Mouse (Mus musculus) heart, embryonic 14.5 days (tissue): ENCODE data around the gene Supv3l1. TPM values are rescaled to one million over a fixed set of nuclear protein-coding genes. Genes with fewer than 3 reads are reported as not detected.
A peak's percentile ranks its signal among the peaks of the same experiment; 100 is the strongest.
"Not testable (repeated sequence)": the region's sequence is repeated elsewhere in the genome, so short reads cannot be mapped to it uniquely, and the experiment has no call there.

Experiments used
- ATAC-seq: fragments of 200-750 bp; cut with Nextera tagmentation; 2 replicates; pipeline ENCODE4 v1.8.0; 2017; ENCODE audit warnings: low read depth, moderate TSS enrichment; ENCODE audit not compliant: insufficient number of reproducible peaks, insufficient read depth, low FRiP score
- H3K27ac ChIP-seq, 2 experiments: fragments of 200-500 bp in 1 of 2; fragments of 300-500 bp in 1 of 2; sonication (generic) in 1 of 2; replicated peaks in 1 of 2; 2 replicates each; pipeline ENCODE4 v1.5.1; 2012 to 2014; ENCODE audit warnings: low read depth in 2 of 2, low read length in 2 of 2, control low read depth in 1 of 2, mild to moderate bottlenecking in 1 of 2, mixed read lengths in 1 of 2; ENCODE audit not compliant: control insufficient read depth in 1 of 2, insufficient read depth in 1 of 2
- H3K27me3 ChIP-seq: fragments of 300-500 bp; sonication (generic); 2 replicates; pipeline ENCODE4 v1.6.1; 2014; ENCODE audit warnings: mild to moderate bottlenecking, low read length, control low read depth; ENCODE audit not compliant: control insufficient read depth, insufficient read depth
- H3K36me3 ChIP-seq: fragments of 300-500 bp; sonication (generic); 2 replicates; pipeline ENCODE4 v1.6.1; 2014; ENCODE audit warnings: mild to moderate bottlenecking, control low read depth, low read length, mixed read lengths; ENCODE audit not compliant: control insufficient read depth, insufficient read depth
- H3K4me1 ChIP-seq, 2 experiments: fragments of 200-500 bp in 1 of 2; fragments of 300-500 bp in 1 of 2; sonication (generic) in 1 of 2; 2 replicates each; pipeline ENCODE4 v1.6.1; 2012 to 2014; ENCODE audit warnings: low read length in 2 of 2, control low read depth in 1 of 2, mixed read lengths in 1 of 2; ENCODE audit not compliant: control insufficient read depth in 2 of 2, insufficient read depth in 2 of 2
- H3K4me2 ChIP-seq: fragments of 300-500 bp; sonication (generic); 2 replicates; pipeline ENCODE4 v1.6.1; 2014; ENCODE audit warnings: mild to moderate bottlenecking, low read length
- H3K4me3 ChIP-seq, 2 experiments: fragments of 200-500 bp in 1 of 2; fragments of 300-500 bp in 1 of 2; sonication (generic) in 1 of 2; 2 replicates each; pipeline ENCODE4 v1.5.1; 2012 to 2014; ENCODE audit warnings: low read length in 2 of 2, mild to moderate bottlenecking in 2 of 2, control low read depth in 1 of 2, low read depth in 1 of 2, moderate library complexity in 1 of 2; ENCODE audit not compliant: control insufficient read depth in 1 of 2, insufficient read depth in 1 of 2
- H3K9ac ChIP-seq: fragments of 300-500 bp; sonication (generic); 2 replicates; pipeline ENCODE4 v1.6.1; 2014; ENCODE audit warnings: mild to moderate bottlenecking, low read length
- H3K9me3 ChIP-seq: fragments of 300-500 bp; sonication (generic); 2 replicates; pipeline ENCODE4 v1.6.1; 2016; ENCODE audit warnings: low read length, control low read depth; ENCODE audit not compliant: control insufficient read depth
- WGBS: fragments of 180-500 bp; shearing (Covaris S2); extraction: QIAGEN DNeasy Blood & Tissue Kit; methylation state at CpG from one replicate; pipeline ENCODE4 v1.1.7; 2014; 5-methylcytosine and 5-hydroxymethylcytosine counted together
- polyA plus RNA-seq: library from polyadenylated mRNA; unstranded; fragments of >200 nt; fragmentation: Nextera tagmentation; extraction: Ambion mirVana; gene quantifications from 2 replicates; pipeline ENCODE4 v1.2.1, GENCODE M21; 2014

Gene Supv3l1
- polyA plus RNA-seq, 1 experiment from 2014 or later: 29.2 TPM

DNA sequence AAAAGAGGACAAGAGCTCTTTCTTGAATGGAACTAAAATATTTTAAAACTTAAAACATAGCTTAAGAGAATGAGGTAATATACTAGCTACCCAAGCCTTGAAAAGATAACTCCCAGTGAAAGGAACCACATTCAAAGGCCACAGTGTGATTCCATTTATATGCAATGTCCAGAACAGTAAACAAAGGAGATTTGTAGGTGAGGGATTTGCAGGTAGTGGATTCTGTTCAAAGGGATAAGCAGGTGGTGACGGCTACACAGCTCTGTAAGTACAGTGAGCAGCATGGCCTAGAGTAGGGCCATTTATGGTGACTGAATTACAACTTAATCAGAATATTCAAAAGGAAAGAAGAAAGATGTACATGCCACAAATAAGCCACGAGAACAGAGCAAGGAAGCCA lies 27.4 kb upstream of the Supv3l1 start:
- H3K27me3 ChIP-seq: no peaks in the 10 kb centered on the region
- H3K27ac ChIP-seq: no peak overlapping the region
- no peak for ATAC-seq
- no peak overlapping the region for H3K9ac ChIP-seq
- H3K4me1 ChIP-seq: no peaks in the 10 kb centered on the region
- H3K4me2 ChIP-seq: no peak overlapping the region
- no peaks in the 10 kb centered on the region for H3K9me3 ChIP-seq
- 64% methylated on average over 2 of the region's 2 CpGs for WGBS
- H3K36me3 ChIP-seq: peaks cover 16% of the 10 kb centered on the region
- no peak overlapping the region for H3K4me3 ChIP-seq

DNA sequence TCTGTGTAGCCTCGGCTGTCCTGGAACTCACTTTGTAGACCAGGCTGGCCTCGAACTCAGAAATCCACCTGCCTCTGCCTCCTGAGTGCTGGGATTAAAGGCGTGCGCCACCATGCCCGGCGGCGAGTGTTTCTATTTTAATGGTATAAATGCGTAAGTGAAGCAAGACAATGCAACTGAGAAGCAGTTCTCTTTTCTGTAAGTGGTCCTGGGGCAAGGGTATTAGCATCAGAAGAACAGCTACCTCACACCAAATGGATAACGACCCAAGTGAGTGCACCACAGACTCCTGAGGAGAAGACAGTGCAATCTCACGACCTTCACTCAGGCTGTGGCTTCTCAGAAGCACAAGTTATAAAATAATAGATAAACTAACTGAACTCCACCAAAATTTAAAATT lies 25.4 kb upstream of the Supv3l1 start:
- WGBS: 92% methylated on average over 10 of the region's 10 CpGs
- Histone ChIP-seq H3K27me3 (no peaks in the 10 kb centered on the region), H3K27ac (no peak overlapping the region), H3K9me3 (no peaks in the 10 kb centered on the region), H3K9ac (no peak overlapping the region), H3K36me3 (peaks cover 16% of the 10 kb centered on the region), H3K4me2 (no peak overlapping the region), H3K4me3 (no peak overlapping the region), H3K4me1 (peaks cover 0 to 4% of the 10 kb centered on the region in 2 experiments; a peak in 1 of 4 replicates)
- ATAC-seq: no peak

DNA sequence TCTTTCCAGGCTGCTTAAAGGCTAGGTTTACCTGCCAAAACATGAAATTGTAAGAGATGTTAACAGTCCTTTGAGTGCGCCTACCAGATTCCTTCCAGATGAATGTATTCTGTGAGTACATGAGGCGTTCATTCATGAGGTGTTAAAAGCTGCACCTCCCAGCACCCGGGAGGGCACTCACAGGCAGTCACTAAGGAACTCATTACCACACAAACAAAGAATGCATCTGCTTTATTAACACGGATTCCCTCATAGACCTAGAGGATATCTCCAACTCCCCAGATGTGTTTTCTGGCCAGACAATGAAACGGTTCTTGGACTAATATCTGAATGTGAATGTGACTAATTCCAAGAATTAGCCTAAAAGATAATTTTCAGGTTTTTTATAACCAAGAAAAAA lies 21.6 kb upstream of the Supv3l1 start:
- no peak overlapping the region for H3K4me3 ChIP-seq
- H3K27ac ChIP-seq: peak overlapping the region in 1 of 2 experiments; percentile 41; a peak in 2 of 4 replicates
- peaks cover 9% of the 10 kb centered on the region for H3K36me3 ChIP-seq
- no peaks in the 10 kb centered on the region for H3K27me3 ChIP-seq
- H3K4me1 ChIP-seq: peaks cover 0 to 4% of the 10 kb centered on the region in 2 experiments; a peak in 1 of 4 replicates
- ATAC-seq: no peak
- 23% methylated on average over 5 of the region's 5 CpGs for WGBS
- H3K9me3 ChIP-seq: no peaks in the 10 kb centered on the region
- H3K4me2 ChIP-seq: no peak overlapping the region
- no peak overlapping the region for H3K9ac ChIP-seq

DNA sequence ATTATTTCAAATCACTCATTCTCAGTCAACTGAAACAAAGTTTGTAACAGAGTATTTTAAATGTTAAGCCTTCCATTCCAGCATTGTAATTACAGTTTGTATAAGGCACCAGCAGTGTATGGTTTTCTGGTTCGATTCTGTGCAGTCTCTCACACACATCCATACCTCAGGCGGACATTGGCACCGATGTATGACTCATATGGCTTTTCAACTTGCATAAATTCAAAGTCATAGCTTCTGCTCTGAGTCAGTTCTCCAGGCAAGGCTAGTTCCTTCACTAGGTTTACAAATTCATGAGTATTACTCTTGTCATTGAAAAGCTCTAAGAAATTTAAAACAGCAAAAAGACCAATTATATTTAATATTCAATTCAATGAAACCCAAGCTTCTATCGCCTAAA lies 20.2 kb upstream of the Supv3l1 start:
- 92% methylated on average over 4 of the region's 4 CpGs for WGBS
- no peaks in the 10 kb centered on the region for H3K27me3 ChIP-seq
- H3K9me3 ChIP-seq: no peaks in the 10 kb centered on the region
- no peak overlapping the region for H3K9ac ChIP-seq
- ATAC-seq: no peak
- no peak overlapping the region for H3K27ac ChIP-seq
- no peak overlapping the region for H3K4me2 ChIP-seq
- H3K4me3 ChIP-seq: no peak overlapping the region
- H3K36me3 ChIP-seq: peaks cover 9% of the 10 kb centered on the region
- H3K4me1 ChIP-seq: peaks cover 0 to 4% of the 10 kb centered on the region in 2 experiments; a peak in 1 of 4 replicates

DNA sequence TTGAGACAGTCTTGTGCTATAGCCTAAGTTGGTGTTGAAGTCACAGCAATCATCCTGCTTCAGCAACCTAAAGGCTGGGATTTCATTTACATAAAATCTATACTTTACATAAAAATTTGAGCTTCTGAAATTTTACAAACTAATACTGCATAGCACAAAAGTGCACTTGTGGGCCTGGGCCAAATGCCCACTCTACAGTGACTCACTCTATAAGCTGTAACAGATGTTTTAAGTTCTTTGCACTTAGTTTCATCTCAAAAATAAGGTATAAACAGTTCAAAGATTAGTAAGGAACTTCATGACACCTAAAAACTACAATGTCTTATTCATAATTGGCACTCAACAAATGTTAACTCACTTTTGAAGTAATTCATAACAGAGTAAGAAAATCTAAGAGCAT lies 11.8 kb upstream of the Supv3l1 start:
- H3K9ac ChIP-seq: no peak overlapping the region
- ATAC-seq: no peak
- H3K4me2 ChIP-seq: no peak overlapping the region
- H3K27ac ChIP-seq: no peak overlapping the region
- H3K27me3 ChIP-seq: no peaks in the 10 kb centered on the region
- no peak overlapping the region for H3K4me3 ChIP-seq
- H3K9me3 ChIP-seq: no peaks in the 10 kb centered on the region
- no peaks in the 10 kb centered on the region for H3K4me1 ChIP-seq
- H3K36me3 ChIP-seq: peaks cover 62% of the 10 kb centered on the region

DNA sequence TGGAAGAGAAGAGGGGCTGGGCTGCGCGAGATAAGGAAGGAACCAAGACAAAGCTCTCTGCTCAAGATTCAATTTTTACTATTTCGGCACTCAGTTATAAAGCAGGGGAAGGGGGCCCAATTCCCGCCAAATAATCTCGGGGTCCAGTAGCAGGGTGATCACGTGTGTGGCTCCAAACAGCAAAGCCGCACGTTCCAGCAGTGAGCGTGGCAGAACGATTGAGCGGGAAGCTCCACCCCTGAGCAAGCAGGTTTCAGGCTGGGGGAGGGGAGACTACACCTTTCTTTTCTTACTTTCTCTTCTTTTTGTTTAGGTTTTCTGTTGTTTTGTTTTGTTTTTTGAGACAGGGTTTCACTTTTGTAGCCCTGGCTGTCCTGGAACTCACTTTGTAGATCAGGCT lies 2.5 kb upstream of the Supv3l1 start:
- WGBS: 57% methylated on average over 11 of the region's 11 CpGs
- not testable (repeated sequence) for H3K27ac ChIP-seq, H3K4me3 ChIP-seq

DNA sequence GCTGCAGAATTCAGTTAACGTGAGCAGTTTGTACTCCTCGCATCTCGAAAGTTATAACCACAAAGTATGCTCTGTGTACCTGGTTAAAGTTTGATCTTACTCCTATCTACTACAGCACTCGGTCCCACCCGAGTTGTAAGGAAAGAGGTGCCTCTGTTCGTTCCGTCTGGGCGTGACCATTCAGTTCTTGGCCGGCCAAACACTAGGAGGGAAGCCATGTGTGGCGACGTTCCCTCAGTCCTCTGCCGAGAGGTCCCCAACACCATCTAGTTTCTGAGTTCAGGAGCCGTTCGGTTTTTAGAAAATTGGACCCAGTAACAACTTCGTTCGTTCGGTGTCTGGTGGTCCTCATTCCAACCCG lies 722 bp upstream of the Supv3l1 start:
- Histone ChIP-seq H3K27ac (peak overlapping the region; percentile 83 to 89; a peak in 3 of 4 replicates), H3K36me3 (peaks cover 28% of the 10 kb centered on the region), H3K9me3 (no peaks in the 10 kb centered on the region), H3K9ac (peak overlapping the region; percentile 99), H3K4me3 (peak overlapping the region; percentile 95 to 99), H3K4me2 (peak overlapping the region; percentile 77), H3K4me1 (peaks cover 7 to 16% of the 10 kb centered on the region in 2 experiments; a peak in 3 of 4 replicates), H3K27me3 (no peaks in the 10 kb centered on the region)
- ATAC-seq: peak; percentile 20; the same call in 1 of the 2 replicates
- WGBS: 39% methylated on average over 18 of the region's 18 CpGs

More for the DNA sequence above, 2.5 kb upstream of the Supv3l1 start:
- not testable (repeated sequence) for H3K4me2 ChIP-seq, H3K9me3 ChIP-seq, ATAC-seq, H3K27me3 ChIP-seq, H3K9ac ChIP-seq
- Histone ChIP-seq H3K4me1 (peaks cover 7 to 16% of the 10 kb centered on the region in 2 experiments; a peak in 3 of 4 replicates), H3K36me3 (peaks cover 26% of the 10 kb centered on the region)

DNA sequence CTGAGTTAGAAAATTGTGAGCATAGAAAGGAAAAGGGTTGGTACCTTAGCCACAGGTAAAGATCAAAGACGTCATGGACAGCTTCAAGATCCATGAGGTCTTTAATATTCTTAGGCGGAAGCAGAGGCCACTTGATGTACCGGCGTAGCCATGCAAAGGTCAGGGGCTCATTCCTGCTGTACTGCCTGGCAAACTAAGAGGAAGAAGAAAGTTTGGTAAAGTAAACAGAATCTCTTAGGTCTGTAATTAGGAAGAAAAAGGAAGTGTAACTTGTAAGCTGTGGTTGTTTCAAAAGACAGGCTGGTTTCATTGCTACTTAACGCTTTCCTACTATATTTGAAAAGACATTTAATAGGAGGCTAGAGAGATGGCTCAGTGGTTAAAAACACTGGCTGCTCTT lies 19.1 kb downstream of the Supv3l1 start:
- 94% methylated on average over 5 of the region's 5 CpGs for WGBS
- no peak overlapping the region for H3K9ac ChIP-seq
- H3K36me3 ChIP-seq: peaks cover 77% of the 10 kb centered on the region
- no peak overlapping the region for H3K4me2 ChIP-seq
- H3K27me3 ChIP-seq: no peaks in the 10 kb centered on the region
- no peak overlapping the region for H3K27ac ChIP-seq
- H3K4me1 ChIP-seq: peaks cover 2 to 6% of the 10 kb centered on the region in 2 experiments; a peak in 3 of 4 replicates
- no peak for ATAC-seq
- no peak overlapping the region for H3K4me3 ChIP-seq
- no peaks in the 10 kb centered on the region for H3K9me3 ChIP-seq
